Mouse (Mus musculus) C2C12 (cell line): ENCODE measurements around the gene Me1.
"Not testable (repeated sequence)": the region's sequence is repeated elsewhere in the genome, so short reads cannot be mapped to it uniquely, and the experiment has no call there.

ENCODE experiments used
- CTCF ChIP-seq: IDR thresholded peaks from one replicate; pipeline ENCODE4 v1.5.1; 2011; ENCODE audit not compliant: control insufficient read depth, insufficient read depth, insufficient read length
- FOSL1 ChIP-seq: IDR thresholded peaks from one replicate; pipeline ENCODE4 v1.8.0; 2011; ENCODE audit warnings: mild to moderate bottlenecking, low read length; ENCODE audit not compliant: poor library complexity, insufficient read depth, severe bottlenecking
- MAX ChIP-seq: IDR thresholded peaks from one replicate; pipeline ENCODE4 v1.6.1; 2011; ENCODE audit warnings: mild to moderate bottlenecking, control low read depth
- MYOD1 ChIP-seq: IDR thresholded peaks from one replicate; pipeline ENCODE4 v1.6.1; 2011; ENCODE audit warnings: low read depth; ENCODE audit not compliant: control insufficient read depth, insufficient read length
- USF1 ChIP-seq: IDR thresholded peaks from one replicate; pipeline ENCODE4 v1.6.1; 2011; ENCODE audit warnings: low read depth, mild to moderate bottlenecking, control low read depth, moderate library complexity

DNA sequence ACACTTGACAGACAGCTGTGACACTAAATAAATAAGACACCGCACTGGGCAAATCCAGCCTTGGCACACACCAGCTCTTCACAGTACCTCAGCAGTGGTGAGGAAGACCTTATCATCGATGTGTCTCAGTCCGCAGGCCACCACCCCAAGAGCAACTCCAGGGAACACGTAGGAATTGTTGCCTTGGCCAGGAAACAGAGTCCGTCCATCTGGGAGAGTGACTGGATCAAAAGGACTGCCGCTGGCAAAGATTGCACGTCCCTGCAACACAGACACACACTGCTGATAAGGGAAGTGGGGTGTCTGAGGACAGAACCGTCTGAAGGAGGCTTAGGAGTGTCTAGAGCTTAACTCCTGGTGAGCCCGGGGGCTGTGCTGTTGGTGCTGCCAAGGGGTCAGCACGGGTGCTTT lies 101.4 kb downstream of the Me1 start:
- not testable (repeated sequence) for TF ChIP-seq CTCF, MAX, USF1, MYOD1, FOSL1
